Mouse (Mus musculus) small intestine, adult 2 months (tissue): Measurements from ENCODE around the gene Gtpbp4.

ENCODE experiments used
- CTCF ChIP-seq: fragments of 200-500 bp; IDR thresholded peaks from 2 replicates; pipeline ENCODE4 v1.5.1; 2012; ENCODE audit warnings: low read depth, mild to moderate bottlenecking, control low read depth, inconsistent platforms, low read length, moderate library complexity, mixed read lengths; ENCODE audit not compliant: insufficient replicate concordance, insufficient read length; ENCODE audit errors: extremely low read depth
- POLR2A ChIP-seq: fragments of 200-500 bp; IDR thresholded peaks from 2 replicates; pipeline ENCODE4 v1.6.1; 2012; ENCODE audit warnings: low read depth, mild to moderate bottlenecking, control low read depth, inconsistent platforms, low read length, moderate library complexity

- TF ChIP-seq POLR2A (no peak), CTCF (no peak)
Observed at GRCm38 (mm10) chr13:8933499-8933898, 62.4 kb downstream of the Gtpbp4 start.
